Mouse (Mus musculus): ENCODE measurements at regions not wholly inside any gene's neighbourhood (a gene's known extent, or its start where the extent isn't known, plus 50 kb on each side); places are given as distances from the start of the nearest gene placed in this dataset.

DNA sequence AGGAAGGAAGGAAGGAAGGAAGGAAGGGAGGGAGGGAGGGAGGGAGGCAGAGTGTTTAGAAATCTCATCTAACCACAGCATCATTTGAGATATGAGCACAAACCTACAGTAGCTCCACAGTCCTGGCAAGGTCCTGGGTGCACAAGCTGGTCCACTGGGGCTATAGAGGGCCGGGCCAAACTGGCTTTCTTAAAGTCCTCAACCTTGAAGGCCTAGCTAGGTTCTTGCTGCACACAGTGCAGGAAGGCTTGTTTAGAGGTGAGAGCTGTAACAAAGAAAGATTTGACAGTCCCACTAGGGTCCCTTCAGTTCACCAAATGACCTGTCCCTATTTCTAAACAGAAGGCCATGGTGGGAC, 97.3 kb downstream of the Npy start:
- TF ChIP-seq E2F4 (IDR thresholded peaks at IDR 0.05; ENCODE audit: insufficient read depth), result no peak
- TF ChIP-seq MAX (IDR thresholded peaks at IDR 0.05; ENCODE audit: low read depth), result no peak
- TF ChIP-seq MYOD1 (IDR thresholded peaks at IDR 0.05; ENCODE audit: control insufficient read depth in 1 of 3, insufficient read length in 2 of 3, low read depth in 2 of 3), result no peak
- no peak for TF ChIP-seq POLR2AphosphoS2 (IDR thresholded peaks at IDR 0.05; ENCODE audit: insufficient read length, low read depth)
- no peak for TF ChIP-seq SRF (IDR thresholded peaks at IDR 0.05; ENCODE audit: control insufficient read depth, insufficient read length, low read depth)
- no peak for TF ChIP-seq POLR2A (IDR thresholded peaks at IDR 0.05; ENCODE audit: insufficient read length, low read depth)
- TF ChIP-seq TCF12 (IDR thresholded peaks at IDR 0.05; ENCODE audit: insufficient read depth, poor library complexity, severe bottlenecking), result no peak
- no peak for TF ChIP-seq MYOG (IDR thresholded peaks at IDR 0.05; ENCODE audit: control insufficient read depth in 1 of 3, insufficient read depth in 1 of 3, insufficient read length in 2 of 3, low read depth in 2 of 3)
- TF ChIP-seq REST (IDR thresholded peaks at IDR 0.05; ENCODE audit: insufficient read depth, insufficient read length), result no peak
- TF ChIP-seq CEBPB (IDR thresholded peaks at IDR 0.05; ENCODE audit: insufficient read depth, poor library complexity, severe bottlenecking), result no peak
- no peak for TF ChIP-seq TCF3 (IDR thresholded peaks at IDR 0.05; ENCODE audit: insufficient read length, low read depth)
- no peak for TF ChIP-seq USF1 (IDR thresholded peaks at IDR 0.05; ENCODE audit: low read depth)
- H3K27me3 ChIP-seq (ENCODE audit: control insufficient read depth, insufficient read depth, insufficient read length), result no peaks in the 10 kb centered on the region

DNA sequence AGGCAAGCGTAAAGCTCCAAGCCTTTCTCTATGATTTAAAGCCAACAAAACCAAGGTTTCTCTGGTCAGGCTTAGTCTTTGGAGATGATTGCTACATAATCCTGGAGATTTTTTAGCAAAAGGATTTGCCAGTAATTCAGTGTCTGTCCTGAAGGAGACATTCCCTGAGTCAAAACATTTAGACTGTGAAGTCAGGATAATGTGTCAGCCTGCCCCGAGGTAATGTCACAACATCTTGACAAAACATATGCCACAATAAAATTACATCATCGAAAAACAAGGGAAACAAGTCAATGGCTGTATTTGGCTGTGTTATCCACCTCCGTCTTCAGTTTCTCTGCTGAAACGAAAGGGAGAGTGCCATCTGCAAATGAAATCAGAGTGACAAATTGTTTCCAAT, 101.8 kb downstream of the Npy start:
- Histone ChIP-seq H3K36me3 (ENCODE audit: control insufficient read depth, insufficient read depth) (no peaks in the 10 kb centered on the region), H3K4me3 (no peak overlapping the region), H3K4me2 (ENCODE audit: low read depth) (no peak overlapping the region), H3ac (ENCODE audit: control insufficient read depth, insufficient read length) (no peak overlapping the region), H3K27me3 (ENCODE audit: control insufficient read depth, insufficient read depth, insufficient read length) (no peaks in the 10 kb centered on the region), H3K79me2 (ENCODE audit: control insufficient read depth, insufficient read depth) (no peaks in the 10 kb centered on the region)
- no peak for TF ChIP-seq POLR2AphosphoS2 (IDR thresholded peaks at IDR 0.05; ENCODE audit: insufficient read length, low read depth)
- no peak for TF ChIP-seq CEBPB (IDR thresholded peaks at IDR 0.05; ENCODE audit: insufficient read depth, poor library complexity, severe bottlenecking)
- TF ChIP-seq MAX (IDR thresholded peaks at IDR 0.05; ENCODE audit: low read depth), result no peak
- no peak for TF ChIP-seq MYOD1 (IDR thresholded peaks at IDR 0.05; ENCODE audit: control insufficient read depth in 1 of 3, insufficient read length in 2 of 3, low read depth in 2 of 3)
- no peak for TF ChIP-seq SRF (IDR thresholded peaks at IDR 0.05; ENCODE audit: control insufficient read depth, insufficient read length, low read depth)
- no peak for TF ChIP-seq REST (IDR thresholded peaks at IDR 0.05; ENCODE audit: insufficient read depth, insufficient read length)
- no peak for TF ChIP-seq TCF12 (IDR thresholded peaks at IDR 0.05; ENCODE audit: insufficient read depth, poor library complexity, severe bottlenecking)

More for the DNA sequence above, 97.3 kb downstream of the Npy start:
- Histone ChIP-seq H3ac (ENCODE audit: control insufficient read depth, insufficient read length) (no peak overlapping the region), H3K4me2 (ENCODE audit: low read depth) (no peak overlapping the region), H3K4me3 (no peak overlapping the region), H3K36me3 (ENCODE audit: control insufficient read depth, insufficient read depth) (no peaks in the 10 kb centered on the region), H3K79me2 (ENCODE audit: control insufficient read depth, insufficient read depth) (no peaks in the 10 kb centered on the region)

GRCm38 (mm10) chr6:49928075-49928474, 105.6 kb downstream of the Npy start:
- no peak overlapping the region for H3ac ChIP-seq (ENCODE audit: control insufficient read depth, insufficient read length)
- H3K4me3 ChIP-seq, result no peak overlapping the region
- no peaks in the 10 kb centered on the region for H3K36me3 ChIP-seq (ENCODE audit: control insufficient read depth, insufficient read depth)
- H3K27me3 ChIP-seq (ENCODE audit: control insufficient read depth, insufficient read depth, insufficient read length), result no peaks in the 10 kb centered on the region
- no peak for TF ChIP-seq TCF3 (IDR thresholded peaks at IDR 0.05; ENCODE audit: insufficient read length, low read depth)
- no peak for TF ChIP-seq MYOD1 (IDR thresholded peaks at IDR 0.05; ENCODE audit: control insufficient read depth in 1 of 3, insufficient read length in 2 of 3, low read depth in 2 of 3)
- TF ChIP-seq E2F4 (IDR thresholded peaks at IDR 0.05; ENCODE audit: insufficient read depth), result no peak
- no peak for TF ChIP-seq MYOG (IDR thresholded peaks at IDR 0.05; ENCODE audit: control insufficient read depth in 1 of 3, insufficient read depth in 1 of 3, insufficient read length in 2 of 3, low read depth in 2 of 3)
- no peak for TF ChIP-seq POLR2AphosphoS2 (IDR thresholded peaks at IDR 0.05; ENCODE audit: insufficient read length, low read depth)
- TF ChIP-seq MAX (IDR thresholded peaks at IDR 0.05; ENCODE audit: low read depth), result no peak
- TF ChIP-seq CEBPB (IDR thresholded peaks at IDR 0.05; ENCODE audit: insufficient read depth, poor library complexity, severe bottlenecking), result no peak
- TF ChIP-seq REST (IDR thresholded peaks at IDR 0.05; ENCODE audit: insufficient read depth, insufficient read length), result no peak
- no peak for TF ChIP-seq TCF12 (IDR thresholded peaks at IDR 0.05; ENCODE audit: insufficient read depth, poor library complexity, severe bottlenecking)
- no peak for TF ChIP-seq USF1 (IDR thresholded peaks at IDR 0.05; ENCODE audit: low read depth)
- no peak for TF ChIP-seq POLR2A (IDR thresholded peaks at IDR 0.05; ENCODE audit: insufficient read length, low read depth)
- no peak for TF ChIP-seq SRF (IDR thresholded peaks at IDR 0.05; ENCODE audit: control insufficient read depth, insufficient read length, low read depth)
- H3K79me2 ChIP-seq (ENCODE audit: control insufficient read depth, insufficient read depth), result no peaks in the 10 kb centered on the region
- no peak overlapping the region for H3K4me2 ChIP-seq (ENCODE audit: low read depth)

DNA sequence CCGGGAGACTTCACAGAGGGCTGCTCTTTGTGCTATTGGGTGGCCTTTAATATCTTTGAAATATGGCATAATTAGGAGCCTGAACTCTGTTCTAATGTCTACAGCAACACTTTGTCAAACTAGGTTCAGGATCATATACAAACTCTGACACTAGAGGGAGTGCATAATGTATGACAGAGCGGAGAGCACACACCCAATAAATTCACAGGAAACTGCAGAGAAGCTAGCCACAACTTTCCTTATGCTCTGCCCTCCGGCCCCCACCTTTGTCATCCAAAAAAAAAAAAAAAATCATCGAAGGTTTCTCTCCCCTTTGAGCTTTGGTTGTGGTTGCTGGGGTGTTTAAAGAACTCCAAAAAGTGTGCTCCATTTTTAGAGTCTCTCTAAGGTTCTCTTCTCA, 107.6 kb downstream of the Npy start:
- Histone ChIP-seq H3K27me3 (ENCODE audit: control insufficient read depth, insufficient read depth, insufficient read length) (no peaks in the 10 kb centered on the region), H3K36me3 (ENCODE audit: control insufficient read depth, insufficient read depth) (no peaks in the 10 kb centered on the region), H3K4me2 (ENCODE audit: low read depth) (no peak overlapping the region), H3K79me2 (ENCODE audit: control insufficient read depth, insufficient read depth) (no peaks in the 10 kb centered on the region), H3K4me3 (no peak overlapping the region), H3ac (ENCODE audit: control insufficient read depth, insufficient read length) (no peak overlapping the region)
- no peak for TF ChIP-seq REST (IDR thresholded peaks at IDR 0.05; ENCODE audit: insufficient read depth, insufficient read length)
- no peak for TF ChIP-seq E2F4 (IDR thresholded peaks at IDR 0.05; ENCODE audit: insufficient read depth)
- TF ChIP-seq CEBPB (IDR thresholded peaks at IDR 0.05; ENCODE audit: insufficient read depth, poor library complexity, severe bottlenecking), result no peak
- TF ChIP-seq POLR2AphosphoS2 (IDR thresholded peaks at IDR 0.05; ENCODE audit: insufficient read length, low read depth), result no peak
- no peak for TF ChIP-seq POLR2A (IDR thresholded peaks at IDR 0.05; ENCODE audit: insufficient read length, low read depth)
- no peak for TF ChIP-seq SRF (IDR thresholded peaks at IDR 0.05; ENCODE audit: control insufficient read depth, insufficient read length, low read depth)
- no peak for TF ChIP-seq TCF12 (IDR thresholded peaks at IDR 0.05; ENCODE audit: insufficient read depth, poor library complexity, severe bottlenecking)
- no peak for TF ChIP-seq MYOG (IDR thresholded peaks at IDR 0.05; ENCODE audit: control insufficient read depth in 1 of 3, insufficient read depth in 1 of 3, insufficient read length in 2 of 3, low read depth in 2 of 3)

GRCm38 (mm10) chr6:49943087-49943486, 120.6 kb downstream of the Npy start:
- Histone ChIP-seq H3K4me2 (ENCODE audit: low read depth) (no peak overlapping the region), H3K36me3 (ENCODE audit: control insufficient read depth, insufficient read depth) (no peaks in the 10 kb centered on the region), H3K27me3 (ENCODE audit: control insufficient read depth, insufficient read depth, insufficient read length) (no peaks in the 10 kb centered on the region), H3K79me2 (ENCODE audit: control insufficient read depth, insufficient read depth) (no peaks in the 10 kb centered on the region), H3K4me3 (no peak overlapping the region), H3ac (ENCODE audit: control insufficient read depth, insufficient read length) (no peak overlapping the region)
- no peak for TF ChIP-seq E2F4 (IDR thresholded peaks at IDR 0.05; ENCODE audit: insufficient read depth)
- no peak for TF ChIP-seq TCF12 (IDR thresholded peaks at IDR 0.05; ENCODE audit: insufficient read depth, poor library complexity, severe bottlenecking)
- TF ChIP-seq TCF3 (IDR thresholded peaks at IDR 0.05; ENCODE audit: insufficient read length, low read depth), result no peak
- TF ChIP-seq MAX (IDR thresholded peaks at IDR 0.05; ENCODE audit: low read depth), result no peak
- no peak for TF ChIP-seq SRF (IDR thresholded peaks at IDR 0.05; ENCODE audit: control insufficient read depth, insufficient read length, low read depth)
- no peak for TF ChIP-seq MYOG (IDR thresholded peaks at IDR 0.05; ENCODE audit: control insufficient read depth in 1 of 3, insufficient read depth in 1 of 3, insufficient read length in 2 of 3, low read depth in 2 of 3)
- TF ChIP-seq POLR2A (IDR thresholded peaks at IDR 0.05; ENCODE audit: insufficient read length, low read depth), result no peak
- TF ChIP-seq POLR2AphosphoS2 (IDR thresholded peaks at IDR 0.05; ENCODE audit: insufficient read length, low read depth), result no peak
- no peak for TF ChIP-seq MYOD1 (IDR thresholded peaks at IDR 0.05; ENCODE audit: control insufficient read depth in 1 of 3, insufficient read length in 2 of 3, low read depth in 2 of 3)
- TF ChIP-seq CEBPB (IDR thresholded peaks at IDR 0.05; ENCODE audit: insufficient read depth, poor library complexity, severe bottlenecking), result no peak
- TF ChIP-seq REST (IDR thresholded peaks at IDR 0.05; ENCODE audit: insufficient read depth, insufficient read length), result no peak
- TF ChIP-seq USF1 (IDR thresholded peaks at IDR 0.05; ENCODE audit: low read depth), result no peak

Measured in myocyte (in vitro differentiated cells).